Mouse (Mus musculus) layer of hippocampus, postnatal 36 days (tissue): ENCODE measurements around the gene Psph. TPM values are rescaled to one million over a fixed set of nuclear protein-coding genes. Genes with fewer than 3 reads are reported as not detected.

ENCODE experiments used
- DNase-seq, 2 experiments: peaks; one replicate each; pipeline ENCODE4 v3.0.0; 2022
- total RNA-seq, 2 experiments: library from RNA; stranded (reverse); gene quantifications; 2 replicates each; pipeline ENCODE4 v1.2.3; 2021

Gene Psph
- total RNA-seq, 2 experiments from 2014 or later: 27.5 to 28.9 TPM

- no peak for DNase-seq
These were observed 56.2 kb downstream of the Psph start for GRCm38 (mm10) chr5:129731021-129731420.

DNA sequence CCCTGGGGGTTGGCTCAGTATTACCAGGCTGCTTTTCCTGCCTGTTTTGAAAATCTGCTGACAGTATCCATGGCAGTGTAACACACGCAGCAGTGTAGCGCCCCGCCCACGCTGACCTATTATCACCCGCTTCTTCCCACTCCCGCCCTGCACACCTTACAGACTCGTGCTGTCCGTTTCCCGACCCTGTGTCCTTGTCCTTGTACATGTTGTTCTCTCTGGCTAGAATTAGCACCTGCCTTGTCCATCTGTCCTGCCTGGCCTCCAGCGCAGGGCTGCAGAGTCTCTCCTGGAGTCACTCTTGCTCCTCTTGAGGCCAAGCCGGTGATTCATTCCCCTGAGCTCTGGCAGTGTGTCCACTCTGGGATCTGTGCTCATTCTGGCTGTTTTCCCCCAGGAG is 56.9 kb downstream of the Psph start:
- DNase-seq: no peak

DNA sequence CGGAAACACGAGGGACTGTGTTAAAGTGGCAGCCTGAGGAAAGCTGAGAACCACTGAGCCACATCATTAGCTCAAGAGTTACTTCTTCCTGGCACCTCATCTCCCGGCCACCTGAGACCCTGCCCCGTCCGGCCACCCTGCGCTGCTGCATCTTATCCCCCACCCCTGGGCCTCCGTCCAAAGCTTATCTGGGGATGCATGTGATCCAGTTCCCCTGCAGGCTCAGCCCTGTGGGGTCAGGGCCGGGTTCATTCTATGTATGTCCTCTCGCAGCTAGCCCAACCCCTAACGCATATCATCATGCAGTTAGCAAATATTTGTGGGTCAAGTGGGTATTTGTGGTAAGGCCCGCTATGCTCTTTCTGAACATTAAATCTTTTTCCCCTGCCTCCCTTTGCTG is 58.0 kb downstream of the Psph start:
- DNase-seq: no peak

- DNase-seq: no peak
These were observed 60.5 kb downstream of the Psph start for GRCm38 (mm10) chr5:129726784-129727183.

- no peak for DNase-seq
These were observed 61.4 kb downstream of the Psph start for GRCm38 (mm10) chr5:129725774-129726392.

- peak; percentile 91 to 94 for DNase-seq
These were observed 62.1 kb downstream of the Psph start, which contains the start of gene Nipsnap2 for GRCm38 (mm10) chr5:129724834-129725773. Gene Nipsnap2, plus strand, starts transcription at chr5:129725063.

DNA sequence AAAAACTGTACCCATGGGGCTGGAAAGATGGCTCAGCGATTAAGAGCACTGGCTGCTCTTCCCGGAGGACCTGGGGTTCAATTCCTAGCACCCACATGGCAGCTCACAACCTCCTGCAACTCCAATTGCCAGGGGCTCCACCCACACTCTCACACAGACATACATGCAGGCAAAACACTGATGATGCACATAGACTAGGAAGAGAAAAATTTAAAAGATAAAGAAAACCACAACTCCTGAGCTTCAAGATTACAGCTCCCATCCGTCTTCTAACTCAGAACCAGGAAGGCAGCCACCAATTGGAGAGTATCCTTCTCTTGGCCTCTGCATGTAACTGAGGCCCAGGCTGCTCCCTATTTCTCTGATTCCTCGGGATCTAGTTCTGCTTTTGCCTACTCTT is 63.0 kb downstream of the Psph start:
- DNase-seq: no peak

DNA sequence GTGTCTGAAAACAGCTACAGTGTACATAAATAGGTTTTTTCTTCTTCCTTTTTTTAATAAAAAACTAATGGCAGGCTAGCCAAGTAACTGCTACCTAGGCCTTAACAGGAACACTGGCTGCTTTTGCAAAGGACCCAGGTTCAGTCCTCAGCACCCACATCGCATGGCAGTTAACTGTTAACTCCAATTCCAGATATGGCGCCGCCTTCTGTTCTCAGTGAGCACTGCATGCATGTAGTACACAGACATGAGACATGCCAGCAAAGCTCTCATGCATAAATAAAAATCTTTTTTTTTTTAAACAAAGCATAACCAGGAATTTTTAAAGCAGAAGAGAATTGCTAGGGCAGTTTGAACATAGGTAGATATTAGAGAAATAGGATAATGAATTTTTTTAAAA is 67.1 kb downstream of the Psph start:
- DNase-seq: no peak

DNA sequence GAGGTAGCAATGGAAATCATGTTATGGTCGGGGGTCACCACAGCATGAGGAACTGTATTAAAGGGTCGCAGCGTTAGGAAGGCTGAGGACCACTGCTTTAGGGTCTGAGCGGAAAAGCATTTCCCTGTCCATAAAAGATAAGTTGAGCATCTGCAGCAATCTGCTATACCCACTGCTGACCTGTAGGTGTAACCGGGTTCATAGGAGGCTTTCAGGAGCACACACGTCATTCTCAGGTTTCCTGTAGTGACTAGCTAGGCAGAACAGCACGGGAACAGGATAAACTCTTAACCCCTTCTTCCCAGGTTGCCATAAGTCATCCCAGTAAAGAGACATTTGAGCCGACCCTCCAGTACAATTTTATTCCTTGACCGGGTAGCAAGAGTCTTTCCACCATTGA is 70.2 kb downstream of the Psph start:
- no peak for DNase-seq

Other genes with a start within 250 kb of the Psph start
- gene Mmp17, start 203.3 kb downstream of the Psph start, total RNA-seq: 100 to 1,000 TPM; 128 to 136 TPM
- 1 to 10 TPM; 7.4 to 7.7 TPM for gene Zfp11, start 117.3 kb downstream of the Psph start, total RNA-seq
- not detected for gene Sept14, start 78.9 kb downstream of the Psph start, total RNA-seq
- gene Mrps17, start 72.0 kb downstream of the Psph start, total RNA-seq: 10 to 100 TPM; 75.0 to 87.6 TPM
- 10 to 100 TPM; 75.4 to 76.4 TPM for gene Nipsnap2, start 62.4 kb downstream of the Psph start, total RNA-seq
- gene Sumf2, start 59.5 kb upstream of the Psph start, total RNA-seq: 10 to 100 TPM; 20.4 to 21.5 TPM
- gene Chchd2, start 100.0 kb upstream of the Psph start, total RNA-seq: 100 to 1,000 TPM; 437 to 493 TPM
- gene Zbed5, start 108.3 kb upstream of the Psph start, total RNA-seq: 1 to 10 TPM; 4.5 to 4.9 TPM
- 10 to 100 TPM; 23.0 to 23.1 TPM for gene Phkg1, start 111.1 kb upstream of the Psph start, total RNA-seq
- 1 to 10 TPM; 1.9 to 3.8 TPM for gene Nupr1l, start 121.1 kb upstream of the Psph start, total RNA-seq
- 10 to 100 TPM; 42.0 to 44.4 TPM for gene Vkorc1l1, start 154.5 kb upstream of the Psph start, total RNA-seq
- 10 to 100 TPM in 1 of 2 experiments, 1 to 10 TPM in 1; 9.7 to 10.6 TPM for gene Gusb, start 215.6 kb upstream of the Psph start, total RNA-seq
- 10 to 100 TPM; 18.0 to 18.8 TPM for gene Asl, start 241.8 kb upstream of the Psph start, total RNA-seq
- gene Crcp, start 241.8 kb upstream of the Psph start, total RNA-seq: 10 to 100 TPM; 37.0 to 38.2 TPM